Mouse (Mus musculus) kidney, postnatal 10 days (tissue): ENCODE measurements around the gene Slc22a1.

Experiments used
- DNase-seq: peaks from one replicate; pipeline ENCODE4 v3.0.0; 2021; ENCODE audit warnings: mixed read lengths

Slc22a1 gene

GRCm38 (mm10) chr17:12631771-12632600 lies 43.6 kb downstream of the Slc22a1 start:
- peak; percentile 83 for DNase-seq

GRCm38 (mm10) chr17:12630976-12631730 lies 44.5 kb downstream of the Slc22a1 start:
- peak; percentile 31 for DNase-seq

- no peak for DNase-seq
These were observed 47.6 kb downstream of the Slc22a1 start for GRCm38 (mm10) chr17:12627983-12628382.

- no peak for DNase-seq
These were observed 56.0 kb downstream of the Slc22a1 start for GRCm38 (mm10) chr17:12619641-12620040.

- DNase-seq, result no peak
These were observed 60.2 kb downstream of the Slc22a1 start for GRCm38 (mm10) chr17:12615429-12615828.

GRCm38 (mm10) chr17:12614511-12615385 lies 60.9 kb downstream of the Slc22a1 start:
- no peak for DNase-seq

GRCm38 (mm10) chr17:12607202-12607601 lies 68.4 kb downstream of the Slc22a1 start:
- no peak for DNase-seq

GRCm38 (mm10) chr17:12606634-12607033 lies 69.0 kb downstream of the Slc22a1 start:
- no peak for DNase-seq
